Mouse (Mus musculus) CD4-positive, CD25-positive, alpha-beta regulatory T cell, adult 9 weeks (primary cell): ENCODE data around the gene Serpina3a. TPM values are rescaled to one million over a fixed set of nuclear protein-coding genes. Genes with fewer than 3 reads are reported as not detected.

Experiments used
- polyA plus RNA-seq: library from polyadenylated mRNA; unstranded; fragments of 100-300 nt; shearing (Covaris generic); gene quantifications from one replicate; pipeline ENCODE4 v1.2.1, GENCODE M21; 2017

The Serpina3a gene
- polyA plus RNA-seq, result not detected

GRCm38 (mm10) chr12:104112333-104112732 is at the start of gene Serpina3a:
Gene Serpina3a, plus strand, starts transcription at chr12:104112724.

DNA sequence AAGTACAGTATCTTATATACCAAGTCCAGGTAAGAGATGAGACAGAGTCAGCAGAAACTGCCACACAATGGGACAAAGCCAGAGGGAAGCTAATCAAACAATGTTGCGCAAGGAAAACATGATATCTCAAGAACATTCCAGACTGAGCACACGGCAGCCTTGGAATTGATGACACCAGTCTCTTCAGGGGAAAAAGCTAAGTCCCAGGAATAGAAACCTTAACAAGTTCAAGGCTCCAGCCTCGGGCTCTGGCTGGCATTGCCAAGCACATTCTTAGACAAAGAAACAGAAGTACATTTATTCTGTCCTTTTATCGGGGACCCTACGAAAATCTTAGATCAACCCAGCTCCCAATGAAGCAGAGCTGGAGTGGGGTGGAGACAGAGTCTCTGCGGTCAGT is 11.8 kb upstream of the Serpina3a start, which contains the start of gene Serpina5:
Serpina5 (plus strand) TSS at position 346 of the 400 bp plus-strand sequence.

DNA sequence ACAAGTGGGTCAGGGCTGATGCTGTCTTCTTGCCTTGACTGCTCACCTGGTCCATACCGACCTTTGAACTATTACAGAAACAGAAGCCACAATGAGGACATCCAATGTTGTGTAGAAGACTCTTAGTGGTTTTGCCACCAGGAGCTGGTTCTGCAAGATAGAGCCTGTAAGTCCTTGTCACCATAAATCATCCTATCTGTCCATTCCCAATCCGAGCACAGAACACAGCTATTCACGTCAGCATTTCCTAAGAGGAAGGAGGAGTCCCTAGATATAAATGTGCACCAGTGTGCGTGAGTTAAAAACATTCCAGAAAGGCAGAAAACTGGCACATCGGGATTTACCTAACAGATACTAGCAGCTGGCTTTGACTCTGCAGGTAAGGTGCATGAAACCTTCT is 15.2 kb downstream of the Serpina3a start, which contains the start of gene Serpina3b:
Serpina3b (plus strand) TSS at position 301 of the 400 bp plus-strand sequence.

GRCm38 (mm10) chr12:104153656-104154055 is 41.1 kb downstream of the Serpina3a start, which contains the start of gene Serpina3c:
Gene Serpina3c, minus strand, starts transcription at chr12:104153870.

Other genes starting within 250 kb of the Serpina3a start
- gene Serpina1a, start 249.2 kb upstream of the Serpina3a start, polyA plus RNA-seq, result not detected
- not detected for gene Serpina1c, start 207.8 kb upstream of the Serpina3a start, polyA plus RNA-seq
- gene Serpina1e, start 153.7 kb upstream of the Serpina3a start, polyA plus RNA-seq, result not detected
- gene Serpina11, start 122.8 kb upstream of the Serpina3a start, polyA plus RNA-seq, result not detected
- gene Serpina9, start 99.0 kb upstream of the Serpina3a start, polyA plus RNA-seq, result 5.3 TPM
- gene Serpina12, start 68.3 kb upstream of the Serpina3a start, polyA plus RNA-seq, result not detected
- not detected for gene Serpina5, start 11.6 kb upstream of the Serpina3a start, polyA plus RNA-seq
- not detected for gene Serpina3b, start 15.3 kb downstream of the Serpina3a start, polyA plus RNA-seq
- gene Serpina3c, start 41.1 kb downstream of the Serpina3a start, polyA plus RNA-seq, result not detected
- gene Serpina3f, start 101.8 kb downstream of the Serpina3a start, polyA plus RNA-seq, result 10.3 TPM
- 249 TPM for gene Serpina3g, start 123.5 kb downstream of the Serpina3a start, polyA plus RNA-seq
- not detected for gene Serpina3i, start 150.4 kb downstream of the Serpina3a start, polyA plus RNA-seq
- not detected for gene Serpina3j, start 201.8 kb downstream of the Serpina3a start, polyA plus RNA-seq
- not detected for gene Serpina3k, start 225.8 kb downstream of the Serpina3a start, polyA plus RNA-seq
- gene Serpina3m, start 225.8 kb downstream of the Serpina3a start, polyA plus RNA-seq, result not detected